In the genomic region with DNA sequence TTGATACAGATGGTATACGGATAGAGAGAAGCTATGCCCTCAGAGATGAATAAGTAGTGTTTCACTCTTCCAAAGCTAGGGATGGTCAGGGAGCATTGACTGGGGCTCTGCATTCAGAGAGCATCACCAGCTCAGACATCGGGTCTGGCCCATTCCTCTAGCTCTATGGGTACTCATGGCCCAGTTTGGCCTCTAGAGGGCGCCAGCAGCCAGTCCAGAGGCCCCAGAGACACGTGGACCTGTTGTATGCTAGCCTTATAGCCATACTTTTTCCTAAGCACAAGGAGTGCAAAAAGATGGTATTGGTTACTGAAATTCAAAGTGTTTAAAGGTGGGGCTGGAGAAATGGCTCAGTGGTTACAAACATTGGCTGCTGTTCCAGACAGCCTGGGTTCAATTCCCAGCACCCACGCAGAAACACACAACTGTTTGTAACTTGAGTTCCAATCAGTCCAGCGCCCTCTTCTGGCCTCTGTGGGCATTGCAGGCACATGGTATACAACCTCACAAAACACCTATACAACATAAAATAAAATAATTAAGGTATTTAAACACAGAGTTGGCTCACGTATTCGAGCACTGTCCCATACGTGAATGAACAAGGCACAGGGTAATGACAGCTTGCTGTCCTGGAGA, we compare ENCODE assay signal across 9 mouse cellular contexts.
DNase-seq lines count a peak whose midpoint lies in the region; ATAC-seq lines count a peak whose summit lies in the region.
"Had no signal": no experiment of that assay in that cellular context is flagged by ENCODE, and none has a peak within 500 bp of the region (broad histone marks: within the 10 kb centered on the region; RNA-seq: fewer than 3 reads in every experiment).

No protein-coding gene starts in this region.

- DNase-seq in forebrain, embryonic 14.5 days (ENCODE audit: low spot score), result peak; percentile 49
- peak; percentile 86 for DNase-seq in midbrain, embryonic 11.5 days (ENCODE audit: low spot score, missing footprints)
- peak; percentile 29 to 55 for DNase-seq in cerebellum, postnatal 25 days
- DNase-seq in retina, postnatal 1 day, result peak; percentile 55

- H3K9ac ChIP-seq in forebrain, embryonic 14.5 days (ENCODE audit: low read length), result no peak overlapping the region
- no peak overlapping the region for H3K9ac ChIP-seq in forebrain, embryonic 16.5 days (replicated peaks; ENCODE audit: low read depth, low read length)
- no peak overlapping the region for H3K9ac ChIP-seq in midbrain, embryonic 11.5 days (ENCODE audit: low read length)
- H3K9ac ChIP-seq in midbrain, embryonic 16.5 days (ENCODE audit: low read depth, low read length), result no peak overlapping the region
- no peak overlapping the region for H3K9ac ChIP-seq in midbrain, embryonic 15.5 days

- no peaks in the 10 kb centered on the region for H3K36me3 ChIP-seq in forebrain, embryonic 14.5 days (ENCODE audit: control insufficient read depth, insufficient read depth, low read length)
- H3K36me3 ChIP-seq in forebrain, embryonic 16.5 days (ENCODE audit: control insufficient read depth, insufficient read depth), result no peaks in the 10 kb centered on the region
- no peaks in the 10 kb centered on the region for H3K36me3 ChIP-seq in midbrain, embryonic 11.5 days (ENCODE audit: control insufficient read depth, insufficient read depth, low read length)
- no peaks in the 10 kb centered on the region for H3K36me3 ChIP-seq in midbrain, embryonic 16.5 days (ENCODE audit: control insufficient read depth, insufficient read depth, low read length)
- H3K36me3 ChIP-seq in midbrain, embryonic 15.5 days (replicated peaks), result no peaks in the 10 kb centered on the region
- H3K36me3 ChIP-seq: G1E had no signal

- H3K4me1 ChIP-seq in forebrain, embryonic 14.5 days (ENCODE audit: control insufficient read depth, insufficient read depth, low read length), result peaks cover 11% of the 10 kb centered on the region
- H3K4me1 ChIP-seq in forebrain, embryonic 16.5 days (replicated peaks; ENCODE audit: control insufficient read depth, insufficient read depth, low read length), result peaks cover 32% of the 10 kb centered on the region
- no peaks in the 10 kb centered on the region for H3K4me1 ChIP-seq in midbrain, embryonic 11.5 days (ENCODE audit: control insufficient read depth, insufficient read depth, low read length)
- peaks cover 13% of the 10 kb centered on the region for H3K4me1 ChIP-seq in midbrain, embryonic 16.5 days (ENCODE audit: control insufficient read depth, insufficient read depth, low read length)
- H3K4me1 ChIP-seq in midbrain, embryonic 15.5 days, result peaks cover 16% of the 10 kb centered on the region

- H3K27me3 ChIP-seq in forebrain, embryonic 14.5 days (replicated peaks; ENCODE audit: control insufficient read depth, insufficient read depth, low read length), result no peaks in the 10 kb centered on the region
- H3K27me3 ChIP-seq in forebrain, embryonic 16.5 days (replicated peaks; ENCODE audit: control insufficient read depth, insufficient read depth, low read length), result no peaks in the 10 kb centered on the region
- H3K27me3 ChIP-seq in midbrain, embryonic 11.5 days (ENCODE audit: control insufficient read depth, insufficient read depth, low read length), result no peaks in the 10 kb centered on the region
- no peaks in the 10 kb centered on the region for H3K27me3 ChIP-seq in midbrain, embryonic 16.5 days (ENCODE audit: control insufficient read depth, insufficient read depth, low read depth, low read length)
- H3K27me3 ChIP-seq in midbrain, embryonic 15.5 days (replicated peaks), result no peaks in the 10 kb centered on the region

- 63% methylated on average over 9 of the region's 9 CpGs for WGBS in forebrain, embryonic 14.5 days
- 65% methylated on average over 9 of the region's 9 CpGs for WGBS in forebrain, embryonic 16.5 days
- 61% methylated on average over 9 of the region's 9 CpGs for WGBS in midbrain, embryonic 11.5 days
- WGBS in midbrain, embryonic 16.5 days, result 60% methylated on average over 9 of the region's 9 CpGs
- WGBS in midbrain, embryonic 15.5 days, result 66% methylated on average over 9 of the region's 9 CpGs

- H3K27ac ChIP-seq in forebrain, embryonic 14.5 days (ENCODE audit: low read depth, low read length), result no peak overlapping the region
- no peak overlapping the region for H3K27ac ChIP-seq in forebrain, embryonic 16.5 days (ENCODE audit: low read length)
- no peak overlapping the region for H3K27ac ChIP-seq in midbrain, embryonic 11.5 days (ENCODE audit: low read depth, low read length)
- no peak overlapping the region for H3K27ac ChIP-seq in midbrain, embryonic 16.5 days (ENCODE audit: low read length)
- no peak overlapping the region for H3K27ac ChIP-seq in midbrain, embryonic 15.5 days

- H3K9me3 ChIP-seq in forebrain, embryonic 14.5 days (replicated peaks; ENCODE audit: control insufficient read depth, low read length), result no peaks in the 10 kb centered on the region
- H3K9me3 ChIP-seq in forebrain, embryonic 16.5 days (ENCODE audit: control insufficient read depth, low read length), result peaks cover 4% of the 10 kb centered on the region; the same call in 1 of the 2 replicates
- H3K9me3 ChIP-seq in midbrain, embryonic 11.5 days (ENCODE audit: control insufficient read depth, low read length), result no peaks in the 10 kb centered on the region
- H3K9me3 ChIP-seq in midbrain, embryonic 16.5 days (replicated peaks; ENCODE audit: control insufficient read depth, low read length, poor library complexity, severe bottlenecking), result no peaks in the 10 kb centered on the region; the same call in 1 of the 2 replicates
- H3K9me3 ChIP-seq in midbrain, embryonic 15.5 days, result no peaks in the 10 kb centered on the region

- H3K4me3 ChIP-seq in forebrain, embryonic 14.5 days (ENCODE audit: low read depth, low read length), result no peak overlapping the region
- H3K4me3 ChIP-seq in forebrain, embryonic 16.5 days (replicated peaks; ENCODE audit: low read length), result no peak overlapping the region
- H3K4me3 ChIP-seq in midbrain, embryonic 11.5 days (ENCODE audit: low read depth, low read length), result no peak overlapping the region
- no peak overlapping the region for H3K4me3 ChIP-seq in midbrain, embryonic 16.5 days (ENCODE audit: low read depth, low read length)
- no peak overlapping the region for H3K4me3 ChIP-seq in midbrain, embryonic 15.5 days

- no peak for ATAC-seq in forebrain, embryonic 14.5 days
- ATAC-seq in forebrain, embryonic 16.5 days, result no peak
- no peak for ATAC-seq in midbrain, embryonic 11.5 days (ENCODE audit: low FRiP score)
- ATAC-seq in midbrain, embryonic 16.5 days, result no peak
- ATAC-seq in activated CD4-positive, CD25-positive, alpha-beta regulatory T cell, adult 4 months, result no peak
- ATAC-seq in midbrain, embryonic 15.5 days (replicated peaks), result no peak

- no peak overlapping the region for H3K4me2 ChIP-seq in forebrain, embryonic 14.5 days (ENCODE audit: low read length)
- no peak overlapping the region for H3K4me2 ChIP-seq in forebrain, embryonic 16.5 days (ENCODE audit: low read length)
- H3K4me2 ChIP-seq in midbrain, embryonic 11.5 days, result no peak overlapping the region
- H3K4me2 ChIP-seq in midbrain, embryonic 16.5 days (ENCODE audit: low read length), result no peak overlapping the region
- no peak overlapping the region for H3K4me2 ChIP-seq in midbrain, embryonic 15.5 days
